Mouse (Mus musculus): Measurements from ENCODE around the gene C2cd2l.
"Not testable (repeated sequence)": the region's sequence is repeated elsewhere in the genome, so short reads cannot be mapped to it uniquely, and the experiment has no call there.

The C2cd2l gene

GRCm38 (mm10) chr9:44319887-44320798 is at the start of gene C2cd2l:
C2cd2l (minus strand) TSS chr9:44320285.
- in situ Hi-C loops (cut with MboI; ENCODE audit: low sequenced_read_pairs) = no loop called here

- in situ Hi-C loops (cut with MboI; ENCODE audit: low sequenced_read_pairs) = no loop called here
Measured at GRCm38 (mm10) chr9:44364480-44364879, 44.4 kb upstream of the C2cd2l start.

- in situ Hi-C loops (cut with MboI; ENCODE audit: low sequenced_read_pairs) = not testable (repeated sequence)
Measured at GRCm38 (mm10) chr9:44361931-44362330, 41.8 kb upstream of the C2cd2l start.

- in situ Hi-C loops (cut with MboI; ENCODE audit: low sequenced_read_pairs) = no loop called here
Measured at GRCm38 (mm10) chr9:44361190-44361917, 41.3 kb upstream of the C2cd2l start, which contains the start of gene Vps11. Vps11 (minus strand) TSS chr9:44361670.

- in situ Hi-C loops (cut with MboI; ENCODE audit: low sequenced_read_pairs) = no loop called here
Measured at GRCm38 (mm10) chr9:44357207-44357606, 37.1 kb upstream of the C2cd2l start.

GRCm38 (mm10) chr9:44353142-44353541 is 33.1 kb upstream of the C2cd2l start:
- in situ Hi-C loops (cut with MboI; ENCODE audit: low sequenced_read_pairs) = no loop called here

- in situ Hi-C loops (cut with MboI; ENCODE audit: low sequenced_read_pairs) = no loop called here
Measured at GRCm38 (mm10) chr9:44352337-44352736, 32.3 kb upstream of the C2cd2l start.

- in situ Hi-C loops (cut with MboI; ENCODE audit: low sequenced_read_pairs) = no loop called here
Measured at GRCm38 (mm10) chr9:44351396-44351795, 31.3 kb upstream of the C2cd2l start.

GRCm38 (mm10) chr9:44348546-44348945 is 28.5 kb upstream of the C2cd2l start:
- in situ Hi-C loops (cut with MboI; ENCODE audit: low sequenced_read_pairs) = no loop called here

GRCm38 (mm10) chr9:44347621-44348020 is 27.5 kb upstream of the C2cd2l start:
- in situ Hi-C loops (cut with MboI; ENCODE audit: low sequenced_read_pairs) = no loop called here

- in situ Hi-C loops (cut with MboI; ENCODE audit: low sequenced_read_pairs) = no loop called here
Measured at GRCm38 (mm10) chr9:44347166-44347565, 27.1 kb upstream of the C2cd2l start.

GRCm38 (mm10) chr9:44345570-44346433 is 25.7 kb upstream of the C2cd2l start:
- in situ Hi-C loops (cut with MboI; ENCODE audit: low sequenced_read_pairs) = no loop called here

GRCm38 (mm10) chr9:44343781-44344421 is 23.8 kb upstream of the C2cd2l start, which contains the start of gene Hmbs:
Hmbs (minus strand) TSS chr9:44344228.
- in situ Hi-C loops (cut with MboI; ENCODE audit: low sequenced_read_pairs) = no loop called here

- in situ Hi-C loops (cut with MboI; ENCODE audit: low sequenced_read_pairs) = no loop called here
Measured at GRCm38 (mm10) chr9:44343290-44343689, 23.2 kb upstream of the C2cd2l start.

GRCm38 (mm10) chr9:44342605-44343004 is 22.5 kb upstream of the C2cd2l start:
- in situ Hi-C loops (cut with MboI; ENCODE audit: low sequenced_read_pairs) = no loop called here

- in situ Hi-C loops (cut with MboI; ENCODE audit: low sequenced_read_pairs) = no loop called here
Measured at GRCm38 (mm10) chr9:44342173-44342572, 22.1 kb upstream of the C2cd2l start.

GRCm38 (mm10) chr9:44341487-44341886 is 21.4 kb upstream of the C2cd2l start:
- in situ Hi-C loops (cut with MboI; ENCODE audit: low sequenced_read_pairs) = no loop called here

GRCm38 (mm10) chr9:44338574-44338973 is 18.5 kb upstream of the C2cd2l start:
- in situ Hi-C loops (cut with MboI; ENCODE audit: low sequenced_read_pairs) = no loop called here

- in situ Hi-C loops (cut with MboI; ENCODE audit: low sequenced_read_pairs) = no loop called here
Measured at GRCm38 (mm10) chr9:44337436-44338169, 17.5 kb upstream of the C2cd2l start.

GRCm38 (mm10) chr9:44336964-44337363 is 16.9 kb upstream of the C2cd2l start:
- in situ Hi-C loops (cut with MboI; ENCODE audit: low sequenced_read_pairs) = no loop called here
